Mouse (Mus musculus): ENCODE data around the gene Dst. TPM values are rescaled to one million over a fixed set of nuclear protein-coding genes. Genes with fewer than 3 reads are reported as not detected.

Dst gene
- total RNA-seq (2021) = 100 to 1,000 TPM; 216 to 227 TPM
- long read RNA-seq, experiment 1, partial matches to known transcripts = 4 of 8 reads
- long read RNA-seq, experiment 1, other reads (novel, unspliced or antisense) = 4 of 8 reads
- long read RNA-seq, experiment 2, partial matches to known transcripts = 2 of 5 reads
- long read RNA-seq, experiment 2, other reads (novel, unspliced or antisense) = 3 of 5 reads

GRCm38 (mm10) chr1:33908191-33908962 is at the start of gene Dst:
TSS of gene Dst (plus strand) at chr1:33908225.
- DNase-seq (ENCODE audit: low spot score in 2 of 2) = no peak

GRCm38 (mm10) chr1:33869031-33869430 is 39.0 kb upstream of the Dst start:
- DNase-seq (ENCODE audit: low spot score in 2 of 2) = no peak

- DNase-seq (ENCODE audit: low spot score in 2 of 2) = no peak
These were observed 38.6 kb upstream of the Dst start for GRCm38 (mm10) chr1:33869437-33869836.

- no peak for DNase-seq (ENCODE audit: low spot score in 2 of 2)
These were observed 34.5 kb upstream of the Dst start for GRCm38 (mm10) chr1:33873561-33873960.

- peak in 1 of 2 experiments; percentile 16 for DNase-seq (ENCODE audit: low spot score in 2 of 2)
These were observed 32.3 kb upstream of the Dst start for GRCm38 (mm10) chr1:33875691-33876090.

GRCm38 (mm10) chr1:33876416-33876815 is 31.6 kb upstream of the Dst start:
- DNase-seq (ENCODE audit: low spot score in 2 of 2) = no peak

GRCm38 (mm10) chr1:33878170-33878569 is 29.9 kb upstream of the Dst start:
- no peak for DNase-seq (ENCODE audit: low spot score in 2 of 2)

- peak; percentile 24 to 43 for DNase-seq (ENCODE audit: low spot score in 2 of 2)
These were observed 24.8 kb upstream of the Dst start for GRCm38 (mm10) chr1:33883102-33883839.

GRCm38 (mm10) chr1:33892784-33893183 is 15.2 kb upstream of the Dst start:
- peak; percentile 49 to 75 for DNase-seq (ENCODE audit: low spot score in 2 of 2)

- DNase-seq (ENCODE audit: low spot score in 2 of 2) = no peak
These were observed 11.9 kb upstream of the Dst start for GRCm38 (mm10) chr1:33896116-33896515.

GRCm38 (mm10) chr1:33896666-33897065 is 11.4 kb upstream of the Dst start:
- no peak for DNase-seq (ENCODE audit: low spot score in 2 of 2)

- DNase-seq (ENCODE audit: low spot score in 2 of 2) = no peak
These were observed 10.6 kb upstream of the Dst start for GRCm38 (mm10) chr1:33897426-33897825.

GRCm38 (mm10) chr1:33898373-33898772 is 9.7 kb upstream of the Dst start:
- no peak for DNase-seq (ENCODE audit: low spot score in 2 of 2)

GRCm38 (mm10) chr1:33900175-33900574 is 7.8 kb upstream of the Dst start:
- DNase-seq (ENCODE audit: low spot score in 2 of 2) = peak in 1 of 2 experiments; percentile 13

- no peak for DNase-seq (ENCODE audit: low spot score in 2 of 2)
These were observed 4.4 kb upstream of the Dst start for GRCm38 (mm10) chr1:33903587-33903986.

- no peak for DNase-seq (ENCODE audit: low spot score in 2 of 2)
These were observed 1.8 kb upstream of the Dst start for GRCm38 (mm10) chr1:33906216-33906615.

GRCm38 (mm10) chr1:33906927-33907326 is 1.1 kb upstream of the Dst start:
- DNase-seq (ENCODE audit: low spot score in 2 of 2) = peak; percentile 33 to 34

- DNase-seq (ENCODE audit: low spot score in 2 of 2) = peak; percentile 67 to 84
These were observed 419 bp upstream of the Dst start, which contains the start of gene Bend6 for GRCm38 (mm10) chr1:33907421-33908190. TSS of gene Bend6 (minus strand) at chr1:33907816.

- no peak for DNase-seq (ENCODE audit: low spot score in 2 of 2)
These were observed 3.6 kb downstream of the Dst start for GRCm38 (mm10) chr1:33911589-33911988.

- DNase-seq (ENCODE audit: low spot score in 2 of 2) = no peak
These were observed 8.5 kb downstream of the Dst start for GRCm38 (mm10) chr1:33916554-33916953.

- no peak for DNase-seq (ENCODE audit: low spot score in 2 of 2)
These were observed 14.9 kb downstream of the Dst start for GRCm38 (mm10) chr1:33922975-33923374.
